Mouse (Mus musculus) liver, postnatal 0 days (tissue): ENCODE results near the gene Dmrta2. TPM values are rescaled to one million over a fixed set of nuclear protein-coding genes. Genes with fewer than 3 reads are reported as not detected.

Experiments used
- ATAC-seq: fragments of 200-750 bp; cut with Nextera tagmentation; 2 replicates; pipeline ENCODE4 v1.8.0; 2017; ENCODE audit warnings: mild to moderate bottlenecking, moderate library complexity
- DNase-seq: peaks from one replicate; pipeline ENCODE4 v3.0.0-alpha.2; 2016
- H3K27ac ChIP-seq: fragments of 300-500 bp; sonication (generic); 2 replicates; pipeline ENCODE4 v1.5.1; 2014; ENCODE audit warnings: antibody characterized with exemption, moderate library complexity, mild to moderate bottlenecking, low read depth
- H3K27me3 ChIP-seq: fragments of 300-500 bp; sonication (generic); 2 replicates; pipeline ENCODE4 v1.6.1; 2014; ENCODE audit warnings: low read length, control low read depth, mixed read lengths; ENCODE audit not compliant: insufficient read depth
- H3K36me3 ChIP-seq: fragments of 300-500 bp; sonication (generic); replicated peaks from 2 replicates; pipeline ENCODE4 v1.6.1; 2014; ENCODE audit warnings: mild to moderate bottlenecking, control low read depth, low read length, moderate library complexity, mixed read lengths; ENCODE audit not compliant: insufficient read depth
- H3K4me1 ChIP-seq: fragments of 300-500 bp; sonication (generic); 2 replicates; pipeline ENCODE4 v1.6.1; 2014; ENCODE audit warnings: antibody characterized with exemption, mild to moderate bottlenecking, control low read depth; ENCODE audit not compliant: insufficient read depth
- H3K4me2 ChIP-seq: fragments of 300-500 bp; sonication (generic); 2 replicates; pipeline ENCODE4 v1.6.1; 2014; ENCODE audit warnings: low read depth, mild to moderate bottlenecking, low read length, moderate library complexity, mixed read lengths
- H3K4me3 ChIP-seq: fragments of 300-500 bp; sonication (generic); 2 replicates; pipeline ENCODE4 v1.5.1; 2014; ENCODE audit warnings: low read depth, low read length
- H3K9ac ChIP-seq: fragments of 300-500 bp; sonication (generic); replicated peaks from 2 replicates; pipeline ENCODE4 v1.6.1; 2014; ENCODE audit warnings: mild to moderate bottlenecking, moderate library complexity
- H3K9me3 ChIP-seq: fragments of 300-500 bp; sonication (generic); 2 replicates; pipeline ENCODE4 v1.6.1; 2016; ENCODE audit warnings: mild to moderate bottlenecking, control low read depth, low read length, mixed read lengths
- CTCF ChIP-seq: sonication (generic); IDR thresholded peaks from 2 replicates; pipeline ENCODE4 v1.5.1; 2016; ENCODE audit warnings: antibody characterized with exemption, low read depth
- EP300 ChIP-seq: IDR thresholded peaks from 2 replicates; pipeline ENCODE4 v1.6.1; 2016; ENCODE audit warnings: antibody characterized with exemption, low read depth, mild to moderate bottlenecking
- WGBS: fragments of 180-500 bp; shearing (Covaris S2); extraction: QIAGEN DNeasy Blood & Tissue Kit; methylation state at CpG from one replicate; pipeline ENCODE4 v1.1.7; 2014; ENCODE audit not compliant: insufficient replicate concordance; 5-methylcytosine and 5-hydroxymethylcytosine counted together
- polyA plus RNA-seq: library from polyadenylated mRNA; unstranded; fragments of >200 nt; fragmentation: Nextera tagmentation; extraction: Ambion mirVana; gene quantifications from 2 replicates; pipeline ENCODE4 v1.2.1, GENCODE M21; 2015

The Dmrta2 gene
- polyA plus RNA-seq, 1 experiment from 2014 or later: not detected

GRCm38 (mm10) chr4:109973991-109974654 lies 3.7 kb upstream of the Dmrta2 start:
- Histone ChIP-seq H3K4me1 (0 out of 2 replicates have a peak, but pooled peaks cover 4% of the 10 kb centered on the region), H3K36me3 (no peaks in the 10 kb centered on the region), H3K4me3 (no peak overlapping the region), H3K27me3 (peaks cover 72% of the 10 kb centered on the region), H3K9me3 (no peaks in the 10 kb centered on the region), H3K27ac (no peak overlapping the region), H3K9ac (no peak overlapping the region), H3K4me2 (no peak overlapping the region)
- TF ChIP-seq CTCF (no peak), EP300 (no peak)
- ATAC-seq (no peak), DNase-seq (no peak)
- WGBS: 6% methylated on average over 20 of the region's 20 CpGs

- Histone ChIP-seq H3K4me1 (0 out of 2 replicates have a peak, but pooled peaks cover 4% of the 10 kb centered on the region), H3K27ac (no peak overlapping the region), H3K27me3 (peaks cover 79% of the 10 kb centered on the region), H3K9me3 (no peaks in the 10 kb centered on the region), H3K9ac (no peak overlapping the region), H3K4me3 (no peak overlapping the region), H3K4me2 (no peak overlapping the region), H3K36me3 (no peaks in the 10 kb centered on the region)
- 3% methylated on average over 33 of the region's 33 CpGs for WGBS
- no peak for DNase-seq
- no peak for ATAC-seq
- TF ChIP-seq EP300 (no peak), CTCF (no peak)
Observed at GRCm38 (mm10) chr4:109974655-109975380, 3.0 kb upstream of the Dmrta2 start.

GRCm38 (mm10) chr4:109975381-109976240 lies 2.2 kb upstream of the Dmrta2 start:
- DNase-seq (no peak), ATAC-seq (no peak)
- no peak for TF ChIP-seq CTCF
- TF ChIP-seq EP300: no peak
- H3K4me1 ChIP-seq: 0 out of 2 replicates have a peak, but pooled peaks cover 4% of the 10 kb centered on the region
- WGBS: 11% methylated on average over 25 of the region's 25 CpGs
- H3K27ac ChIP-seq: no peak overlapping the region
- H3K9me3 ChIP-seq: no peaks in the 10 kb centered on the region
- no peak overlapping the region for H3K9ac ChIP-seq
- no peaks in the 10 kb centered on the region for H3K36me3 ChIP-seq
- peaks cover 87% of the 10 kb centered on the region for H3K27me3 ChIP-seq
- no peak overlapping the region for H3K4me2 ChIP-seq
- no peak overlapping the region for H3K4me3 ChIP-seq

- Histone ChIP-seq H3K4me3 (no peak overlapping the region), H3K36me3 (no peaks in the 10 kb centered on the region), H3K4me2 (no peak overlapping the region), H3K27ac (no peak overlapping the region), H3K4me1 (peaks cover 4% of the 10 kb centered on the region; the same call in 1 of the 2 replicates), H3K9me3 (no peaks in the 10 kb centered on the region), H3K27me3 (peaks cover 93% of the 10 kb centered on the region), H3K9ac (no peak overlapping the region)
- DNase-seq (no peak), ATAC-seq (no peak)
- no peak for TF ChIP-seq EP300
- no peak for TF ChIP-seq CTCF
- 3% methylated on average over 34 of the region's 34 CpGs for WGBS
Observed at GRCm38 (mm10) chr4:109976273-109977147, 1.3 kb upstream of the Dmrta2 start.

- H3K4me3 ChIP-seq: peak overlapping the region; percentile 23
- H3K27ac ChIP-seq: no peak overlapping the region
- TF ChIP-seq EP300 (no peak), CTCF (no peak)
- no peaks in the 10 kb centered on the region for H3K9me3 ChIP-seq
- H3K27me3 ChIP-seq: peaks cover 100% of the 10 kb centered on the region
- no peaks in the 10 kb centered on the region for H3K36me3 ChIP-seq
- ATAC-seq: no peak
- 2% methylated on average over 47 of the region's 56 CpGs for WGBS
- no peak overlapping the region for H3K9ac ChIP-seq
- peaks cover 14% of the 10 kb centered on the region for H3K4me1 ChIP-seq
- H3K4me2 ChIP-seq: peak overlapping the region; percentile 53
- no peak for DNase-seq
Observed at GRCm38 (mm10) chr4:109978068-109978857, 410 bp downstream of the Dmrta2 start.
